Mouse (Mus musculus): ENCODE measurements at regions not wholly inside any gene's neighbourhood (a gene's known extent, or its start where the extent isn't known, plus 50 kb on each side); places are given as distances from the start of the nearest gene placed in this dataset.

DNA sequence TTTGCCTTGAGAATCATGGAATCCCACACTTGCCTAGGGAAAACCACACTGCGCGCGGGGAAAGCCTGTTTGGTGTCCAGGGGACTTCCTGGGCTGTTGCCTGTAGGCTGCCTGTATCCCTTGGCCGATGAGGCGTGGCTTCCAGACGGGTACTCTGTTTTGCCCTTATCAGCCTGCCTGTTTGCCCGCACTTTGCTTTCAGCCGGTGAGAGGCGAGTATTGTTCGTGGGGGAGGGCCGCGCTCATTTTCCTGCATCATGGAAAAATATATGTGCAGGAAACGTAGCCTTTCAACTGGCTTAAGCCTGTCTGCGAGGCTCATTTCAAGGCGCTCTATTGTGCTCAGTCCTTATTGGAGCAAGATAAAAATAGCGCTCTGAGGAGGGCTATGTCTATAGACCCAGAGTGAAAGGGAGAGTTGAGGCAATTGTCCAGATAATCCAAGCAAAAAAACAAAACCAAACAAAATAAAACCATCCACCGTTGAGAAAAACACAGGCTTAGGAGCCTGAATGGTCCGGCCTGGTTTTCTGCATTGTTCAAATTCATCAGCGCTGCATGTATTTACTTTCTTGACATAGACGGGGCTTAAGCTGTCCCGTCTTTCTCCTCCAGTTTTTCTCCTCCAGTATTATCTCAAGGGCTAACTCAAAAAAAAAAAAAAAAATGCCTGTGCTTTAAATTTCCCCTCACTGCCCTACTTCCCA lies 67.9 kb downstream of the Klf5 start:
- Histone ChIP-seq H3K4me3 (no peak overlapping the region), H3K9me3 (no peaks in the 10 kb centered on the region), H3K27me3 (no peaks in the 10 kb centered on the region), H3K27ac (replicated peaks) (no peak overlapping the region), H3K4me1 (replicated peaks) (peaks cover 2% of the 10 kb centered on the region; the same call in 1 of the 2 replicates), H3K36me3 (no peaks in the 10 kb centered on the region), H3K9ac (no peak overlapping the region), H3K4me2 (0 out of 2 replicates have a peak overlapping the region, but pooled peaks have one; percentile 15)
- peak; percentile 63; the same call in 1 of the 2 replicates for ATAC-seq (ENCODE audit: low read depth)
- WGBS = 64% methylated on average over 21 of the region's 21 CpGs

DNA sequence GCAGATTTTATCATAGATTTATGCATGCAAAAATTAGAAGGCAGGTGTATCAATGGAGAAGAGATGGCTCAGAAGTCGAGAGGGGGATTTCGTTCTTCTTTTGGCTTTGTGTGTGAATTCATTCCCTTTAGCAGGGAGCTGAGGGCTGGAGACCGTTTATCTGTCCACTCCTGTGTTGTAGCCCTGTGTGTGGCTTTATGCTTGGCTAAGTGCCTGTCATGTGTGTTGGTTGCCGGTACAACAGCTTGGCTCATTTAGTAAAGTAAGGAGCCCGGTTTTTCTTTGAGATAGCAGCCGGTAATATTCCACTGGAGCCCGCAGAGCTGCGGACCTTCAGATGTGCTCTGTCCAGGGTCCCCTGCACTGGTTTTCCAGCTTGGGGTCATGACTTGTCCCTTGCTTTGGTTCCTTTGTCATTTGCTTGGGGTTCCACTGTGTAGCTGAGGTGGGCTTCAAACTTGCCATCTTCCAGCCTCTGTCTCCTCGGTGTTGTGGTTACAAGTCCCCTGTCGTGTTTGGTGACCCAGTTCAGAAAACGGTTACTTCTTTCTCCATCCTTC lies 68.6 kb downstream of the Klf5 start:
- no peak overlapping the region for H3K9ac ChIP-seq
- no peak overlapping the region for H3K27ac ChIP-seq (replicated peaks)
- H3K4me2 ChIP-seq = no peak overlapping the region
- H3K27me3 ChIP-seq = no peaks in the 10 kb centered on the region
- H3K4me3 ChIP-seq = no peak overlapping the region
- WGBS = 67% methylated on average over 11 of the region's 11 CpGs
- no peaks in the 10 kb centered on the region for H3K36me3 ChIP-seq
- no peak for ATAC-seq (ENCODE audit: low read depth)
- H3K4me1 ChIP-seq (replicated peaks) = peaks cover 2% of the 10 kb centered on the region; the same call in 1 of the 2 replicates
- H3K9me3 ChIP-seq = no peaks in the 10 kb centered on the region

DNA sequence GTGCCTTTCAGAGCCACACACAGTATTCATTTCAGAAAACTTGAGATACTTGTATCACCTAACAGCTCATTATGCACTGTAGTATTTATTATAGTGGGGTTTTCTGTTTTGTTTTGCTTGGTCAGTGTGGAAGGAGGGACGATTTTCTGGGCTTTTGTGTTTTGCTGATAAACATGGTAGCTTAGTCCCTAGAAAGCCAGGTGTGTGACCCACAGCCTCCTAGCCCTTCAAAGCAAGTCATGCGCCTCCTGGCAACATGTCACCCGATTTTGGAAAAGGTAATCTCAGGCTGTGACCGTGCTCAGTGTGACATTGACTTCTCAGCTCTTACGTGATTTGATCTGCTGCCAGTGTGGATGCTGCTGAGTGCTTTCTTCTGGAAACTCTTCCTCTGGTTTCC lies 70.9 kb downstream of the Klf5 start:
- Histone ChIP-seq H3K9ac (no peak overlapping the region), H3K27me3 (no peaks in the 10 kb centered on the region), H3K4me3 (no peak overlapping the region), H3K4me2 (no peak overlapping the region), H3K27ac (replicated peaks) (no peak overlapping the region), H3K4me1 (replicated peaks) (peaks cover 2% of the 10 kb centered on the region; the same call in 1 of the 2 replicates), H3K36me3 (no peaks in the 10 kb centered on the region), H3K9me3 (no peaks in the 10 kb centered on the region)
- no peak for ATAC-seq (ENCODE audit: low read depth)
- WGBS = 88% methylated on average over 5 of the region's 5 CpGs

DNA sequence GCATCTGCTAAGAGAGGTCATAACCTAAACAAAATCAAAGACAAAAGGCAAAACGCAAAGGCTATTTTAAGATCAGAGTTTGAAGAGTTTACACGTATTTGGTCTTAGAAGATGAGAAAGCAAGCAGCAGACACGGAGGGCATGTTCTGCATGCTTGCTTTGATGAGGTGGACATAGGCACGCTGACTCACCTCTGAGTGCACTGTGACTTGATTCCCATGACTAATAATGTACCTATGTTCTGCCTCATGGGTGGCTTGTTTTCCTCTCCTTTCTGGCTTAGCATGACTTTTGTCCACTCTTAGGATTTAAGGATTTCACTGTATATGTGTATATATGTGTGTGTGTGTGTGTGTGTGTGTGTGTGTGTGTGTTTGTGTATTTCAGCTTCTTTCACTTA lies 75.2 kb downstream of the Klf5 start:
- Histone ChIP-seq H3K36me3 (no peaks in the 10 kb centered on the region), H3K9me3 (no peaks in the 10 kb centered on the region), H3K27me3 (no peaks in the 10 kb centered on the region), H3K4me3 (no peak overlapping the region), H3K4me1 (replicated peaks) (no peaks in the 10 kb centered on the region), H3K27ac (replicated peaks) (no peak overlapping the region), H3K4me2 (no peak overlapping the region), H3K9ac (no peak overlapping the region)
- 80% methylated on average over 4 of the region's 4 CpGs for WGBS
- no peak for ATAC-seq (ENCODE audit: low read depth)

DNA sequence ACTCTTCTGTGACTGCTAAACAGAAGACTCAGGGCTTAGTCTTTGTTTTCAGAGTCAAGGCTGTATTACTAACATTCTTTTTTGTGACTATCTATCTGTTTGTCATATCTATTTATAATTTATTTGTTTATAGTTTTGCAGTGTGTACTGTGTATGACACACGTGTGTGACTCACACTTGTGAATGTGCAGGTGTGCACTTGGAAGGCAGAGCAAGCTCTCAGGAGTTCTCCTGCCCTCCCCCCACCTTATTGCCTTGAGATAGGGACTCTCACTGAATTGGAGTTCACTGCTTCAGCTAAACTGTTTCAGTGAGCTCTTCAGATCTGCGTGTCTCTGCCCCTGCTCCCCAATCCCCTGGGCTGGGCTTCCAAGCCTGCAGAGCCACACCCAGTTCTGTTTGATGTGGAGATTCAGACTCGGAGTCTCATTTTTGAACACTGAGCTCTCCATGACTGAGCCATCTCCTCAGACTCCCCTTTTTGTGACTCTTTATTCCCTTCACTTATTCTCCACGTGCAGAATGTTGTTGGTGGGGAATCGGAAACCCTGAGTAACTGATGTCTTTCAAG lies 76.6 kb downstream of the Klf5 start:
- H3K4me2 ChIP-seq = no peak overlapping the region
- H3K4me3 ChIP-seq = no peak overlapping the region
- no peak for ATAC-seq (ENCODE audit: low read depth)
- H3K27me3 ChIP-seq = no peaks in the 10 kb centered on the region
- H3K27ac ChIP-seq (replicated peaks) = no peak overlapping the region
- H3K9me3 ChIP-seq = no peaks in the 10 kb centered on the region
- no peaks in the 10 kb centered on the region for H3K4me1 ChIP-seq (replicated peaks)
- no peak overlapping the region for H3K9ac ChIP-seq
- WGBS = 70% methylated on average over 5 of the region's 5 CpGs
- H3K36me3 ChIP-seq = no peaks in the 10 kb centered on the region

DNA sequence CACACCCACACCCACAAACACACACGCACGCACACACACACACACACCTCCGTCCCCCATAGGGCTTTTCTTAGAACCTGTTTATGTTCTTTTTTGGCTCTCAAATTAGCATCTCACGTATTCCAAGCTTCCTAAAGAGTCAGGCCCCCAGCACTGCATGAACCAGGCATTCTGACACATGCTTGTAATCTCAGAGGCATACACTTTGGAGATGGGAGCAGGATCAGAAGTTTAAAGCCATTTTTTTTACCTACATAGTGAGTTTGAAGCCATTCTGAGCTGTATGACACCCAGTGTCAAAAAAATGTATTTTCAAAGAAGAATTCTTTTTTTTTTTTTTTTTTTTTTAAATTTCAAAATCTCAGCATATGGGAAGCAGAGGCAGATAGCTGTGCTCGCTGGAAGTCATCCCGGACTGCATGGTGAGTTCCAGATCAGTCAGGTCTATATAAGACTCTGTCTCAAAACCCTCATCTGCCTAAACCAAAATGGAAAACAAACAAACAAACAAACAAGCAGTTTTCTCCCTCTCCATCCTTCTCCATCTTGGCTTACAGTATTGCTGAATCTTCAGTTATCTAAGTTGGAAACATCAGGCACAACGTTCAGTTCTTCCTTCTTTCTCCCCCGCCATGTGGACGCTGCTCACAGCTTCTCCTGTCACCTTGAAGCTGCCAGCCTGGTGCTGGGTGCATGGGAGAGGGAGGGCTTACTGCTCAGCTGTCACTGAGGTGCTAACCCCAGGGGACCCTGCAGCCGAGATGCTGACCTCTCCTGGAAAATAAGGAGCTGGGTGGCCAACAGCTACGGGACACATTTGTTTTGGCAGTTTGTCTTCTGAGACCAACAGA lies 78.4 kb downstream of the Klf5 start:
- H3K27me3 ChIP-seq = no peaks in the 10 kb centered on the region
- ATAC-seq (ENCODE audit: low read depth) = no peak
- H3K36me3 ChIP-seq = no peaks in the 10 kb centered on the region
- no peaks in the 10 kb centered on the region for H3K4me1 ChIP-seq (replicated peaks)
- H3K4me3 ChIP-seq = no peak overlapping the region
- H3K9me3 ChIP-seq = no peaks in the 10 kb centered on the region
- 89% methylated on average over 11 of the region's 11 CpGs for WGBS
- H3K4me2 ChIP-seq = no peak overlapping the region
- H3K27ac ChIP-seq (replicated peaks) = no peak overlapping the region
- no peak overlapping the region for H3K9ac ChIP-seq

DNA sequence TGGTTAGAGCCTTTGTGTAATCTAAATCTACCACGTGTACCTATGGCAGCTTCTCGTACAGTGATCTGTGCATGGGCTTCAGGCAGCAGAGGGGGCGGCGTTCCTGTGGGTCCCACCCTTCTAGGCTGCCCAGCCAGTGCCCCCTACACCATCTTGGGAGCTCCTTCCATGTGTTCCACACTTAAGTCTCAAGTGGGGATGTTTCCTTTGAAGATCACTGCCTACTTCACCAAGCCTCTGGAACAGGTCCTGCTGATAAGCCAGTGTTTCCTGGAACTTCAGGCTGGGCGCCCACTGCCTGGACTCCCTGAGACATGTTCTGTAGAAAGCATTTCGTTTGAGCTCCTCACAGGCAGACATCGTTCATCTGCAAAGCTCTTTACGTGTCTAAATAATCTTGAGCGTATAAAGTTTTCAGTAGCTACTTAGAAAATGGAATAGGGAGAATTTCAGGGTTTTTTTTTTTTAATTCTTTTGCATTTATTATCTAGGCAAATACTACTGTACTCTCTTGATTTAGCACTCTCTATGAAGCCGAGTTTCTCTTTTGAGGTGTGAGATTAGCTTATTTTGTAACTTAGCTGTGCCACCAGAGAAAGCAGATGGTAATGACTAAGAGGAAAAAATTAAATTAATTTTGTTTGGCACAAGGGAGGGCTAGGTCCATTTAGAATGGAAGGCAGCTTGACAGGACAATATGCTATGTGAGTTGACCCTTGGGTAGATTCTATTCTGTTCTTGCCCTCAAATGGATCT lies 82.9 kb downstream of the Klf5 start:
- ATAC-seq (ENCODE audit: low read depth) = no peak
- H3K27me3 ChIP-seq = no peaks in the 10 kb centered on the region
- no peaks in the 10 kb centered on the region for H3K9me3 ChIP-seq
- H3K4me1 ChIP-seq (replicated peaks) = no peaks in the 10 kb centered on the region
- no peak overlapping the region for H3K4me2 ChIP-seq
- H3K27ac ChIP-seq (replicated peaks) = no peak overlapping the region
- no peak overlapping the region for H3K9ac ChIP-seq
- no peaks in the 10 kb centered on the region for H3K36me3 ChIP-seq
- H3K4me3 ChIP-seq = no peak overlapping the region
- whole genome bisulfite sequencing = 95% methylated on average over 10 of the region's 10 CpGs

DNA sequence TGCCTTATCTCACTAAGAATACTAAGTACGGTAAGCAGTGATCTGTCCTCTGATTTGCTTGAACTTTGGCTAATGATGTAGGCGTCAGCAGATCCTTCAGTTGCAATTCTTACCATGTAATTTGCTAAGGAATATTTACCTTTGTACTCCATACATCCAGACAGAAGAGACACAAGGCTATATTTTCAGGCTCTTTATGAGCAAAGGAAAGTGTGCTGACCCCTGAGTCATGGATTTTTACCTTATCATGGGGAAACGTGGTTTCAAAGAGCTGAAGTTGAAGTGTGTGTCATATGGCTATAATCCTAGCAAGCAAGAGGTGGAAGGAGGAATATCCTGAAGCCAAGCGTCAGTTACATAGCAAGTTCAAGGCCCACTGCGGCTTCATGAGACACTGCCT lies 83.6 kb downstream of the Klf5 start:
- Histone ChIP-seq H3K9ac (no peak overlapping the region), H3K4me2 (no peak overlapping the region), H3K27ac (replicated peaks) (no peak overlapping the region), H3K36me3 (no peaks in the 10 kb centered on the region), H3K27me3 (no peaks in the 10 kb centered on the region), H3K4me3 (no peak overlapping the region), H3K9me3 (no peaks in the 10 kb centered on the region), H3K4me1 (replicated peaks) (no peaks in the 10 kb centered on the region)
- WGBS = 89% methylated on average over 5 of the region's 5 CpGs
- no peak for ATAC-seq (ENCODE audit: low read depth)

DNA sequence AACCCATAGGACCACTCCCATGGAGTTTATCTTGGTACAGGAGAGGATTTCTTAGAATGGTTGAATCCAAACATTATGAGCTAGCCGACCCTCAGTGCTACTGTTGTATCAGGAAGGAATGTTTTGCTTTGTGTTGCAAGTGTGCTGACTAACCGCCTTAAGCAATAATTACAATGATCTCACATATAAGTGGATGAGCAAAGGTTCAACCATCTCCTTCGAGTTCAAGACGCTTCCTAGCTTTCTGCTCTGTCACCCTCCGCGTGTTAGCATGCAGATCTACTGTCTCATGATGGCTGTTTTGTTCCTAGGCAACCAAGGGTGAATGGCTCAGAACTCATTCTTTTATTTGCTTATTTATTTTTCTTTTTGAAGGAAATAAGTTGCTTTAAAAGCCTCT lies 84.7 kb downstream of the Klf5 start:
- no peak for ATAC-seq (ENCODE audit: low read depth)
- H3K27ac ChIP-seq (replicated peaks) = no peak overlapping the region
- no peaks in the 10 kb centered on the region for H3K9me3 ChIP-seq
- no peak overlapping the region for H3K4me3 ChIP-seq
- no peak overlapping the region for H3K9ac ChIP-seq
- 87% methylated on average over 6 of the region's 6 CpGs for WGBS
- no peaks in the 10 kb centered on the region for H3K36me3 ChIP-seq
- no peak overlapping the region for H3K4me2 ChIP-seq
- no peaks in the 10 kb centered on the region for H3K4me1 ChIP-seq (replicated peaks)
- no peaks in the 10 kb centered on the region for H3K27me3 ChIP-seq

DNA sequence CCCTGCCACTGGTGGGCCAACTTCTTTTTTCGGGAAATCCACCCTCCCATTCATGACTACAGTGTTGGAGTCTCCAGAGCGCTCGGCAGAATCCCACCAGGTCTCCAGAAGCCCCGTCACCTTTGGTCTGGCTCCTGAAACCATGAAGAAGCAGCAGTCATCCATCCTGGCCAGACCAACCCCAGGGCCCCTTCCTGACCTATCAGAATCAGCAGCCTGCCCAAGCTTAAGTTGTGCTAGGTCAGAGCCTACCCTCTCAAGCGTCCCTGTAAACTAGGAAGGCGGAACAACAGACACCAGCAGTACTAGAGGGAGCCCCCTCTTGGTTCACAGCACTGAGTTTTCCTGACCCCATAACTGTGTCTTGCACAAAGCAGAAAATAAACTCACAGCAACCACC lies 89.1 kb downstream of the Klf5 start:
- no peaks in the 10 kb centered on the region for H3K36me3 ChIP-seq
- ATAC-seq (ENCODE audit: low read depth) = no peak
- H3K4me1 ChIP-seq (replicated peaks) = no peaks in the 10 kb centered on the region
- 89% methylated on average over 6 of the region's 6 CpGs for WGBS
- no peaks in the 10 kb centered on the region for H3K27me3 ChIP-seq
- H3K9ac ChIP-seq = no peak overlapping the region
- no peak overlapping the region for H3K4me2 ChIP-seq
- H3K9me3 ChIP-seq = no peaks in the 10 kb centered on the region
- H3K4me3 ChIP-seq = no peak overlapping the region
- no peak overlapping the region for H3K27ac ChIP-seq (replicated peaks)

DNA sequence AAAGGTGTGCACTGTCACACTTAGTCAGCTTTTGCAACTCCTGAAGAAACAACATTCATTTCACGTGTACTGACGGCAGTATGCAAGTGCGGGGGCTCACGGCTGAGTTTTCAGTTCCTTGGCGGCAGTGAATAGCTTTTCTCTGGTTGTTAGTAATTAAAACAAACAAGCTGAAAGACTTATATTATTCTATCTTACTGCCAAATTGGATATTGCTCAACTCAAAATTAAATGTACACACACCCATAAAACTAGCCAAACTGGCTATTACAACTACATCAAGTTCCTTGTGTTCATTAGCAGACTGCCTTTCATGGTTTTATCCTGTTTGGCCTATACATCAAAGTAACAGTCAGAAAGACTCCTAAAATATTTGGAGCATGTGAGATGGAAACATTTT lies 90.8 kb downstream of the Klf5 start:
- Histone ChIP-seq H3K27me3 (no peaks in the 10 kb centered on the region), H3K4me1 (replicated peaks) (no peaks in the 10 kb centered on the region), H3K27ac (replicated peaks) (no peak overlapping the region), H3K4me2 (no peak overlapping the region), H3K9me3 (no peaks in the 10 kb centered on the region), H3K4me3 (no peak overlapping the region), H3K9ac (no peak overlapping the region), H3K36me3 (no peaks in the 10 kb centered on the region)
- ATAC-seq (ENCODE audit: low read depth) = no peak
- WGBS = 87% methylated on average over 5 of the region's 5 CpGs

DNA sequence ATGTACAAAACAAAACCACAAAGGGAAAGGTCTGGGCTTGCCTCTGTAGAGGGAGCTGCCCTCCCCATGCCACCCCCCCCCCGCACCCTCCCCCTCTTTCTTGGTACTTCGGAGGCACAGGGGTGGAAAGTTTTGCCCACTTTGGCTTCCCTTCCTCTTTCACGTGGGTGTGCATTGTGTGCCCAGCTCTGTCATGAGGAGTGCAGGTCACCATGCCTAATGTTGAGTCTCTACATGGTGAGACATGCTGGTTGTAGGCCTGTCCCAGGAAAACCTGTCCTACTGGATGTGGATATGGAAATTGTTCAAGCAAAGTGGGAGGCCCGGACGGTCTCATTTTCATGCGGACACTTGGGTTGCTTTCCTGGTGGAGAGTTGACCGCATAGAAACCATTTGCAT lies 93.2 kb downstream of the Klf5 start:
- no peak overlapping the region for H3K9ac ChIP-seq
- no peak for ATAC-seq (ENCODE audit: low read depth)

More for the DNA sequence above, 93.2 kb downstream of the Klf5 start:
- Histone ChIP-seq H3K4me1 (replicated peaks) (no peaks in the 10 kb centered on the region), H3K27me3 (no peaks in the 10 kb centered on the region), H3K9me3 (no peaks in the 10 kb centered on the region), H3K36me3 (no peaks in the 10 kb centered on the region), H3K4me2 (no peak overlapping the region), H3K27ac (replicated peaks) (no peak overlapping the region), H3K4me3 (no peak overlapping the region)
- 81% methylated on average over 7 of the region's 7 CpGs for WGBS
